Mouse (Mus musculus) lung, embryonic 14.5 days (tissue): ENCODE data around the gene Cpn2. TPM values are rescaled to one million over a fixed set of nuclear protein-coding genes. Genes with fewer than 3 reads are reported as not detected.

ENCODE experiments used
- ATAC-seq: fragments of 200-750 bp; cut with Nextera tagmentation; 2 replicates; pipeline ENCODE4 v1.8.0; 2017; ENCODE audit warnings: mild to moderate bottlenecking, moderate TSS enrichment, moderate library complexity; ENCODE audit not compliant: insufficient read depth
- DNase-seq: peaks from one replicate; pipeline ENCODE4 v3.0.0-alpha.2; 2015
- H3K27ac ChIP-seq: fragments of 300-500 bp; sonication (generic); 2 replicates; pipeline ENCODE4 v1.5.1; 2014; ENCODE audit warnings: low read depth, mild to moderate bottlenecking, moderate library complexity
- H3K27me3 ChIP-seq: fragments of 300-500 bp; sonication (generic); 2 replicates; pipeline ENCODE4 v1.6.1; 2014; ENCODE audit warnings: low read length, control low read depth; ENCODE audit not compliant: insufficient read depth
- H3K36me3 ChIP-seq: fragments of 300-500 bp; sonication (generic); 2 replicates; pipeline ENCODE4 v1.6.1; 2014; ENCODE audit warnings: control low read depth; ENCODE audit not compliant: insufficient read depth
- H3K4me1 ChIP-seq: fragments of 300-500 bp; sonication (generic); 2 replicates; pipeline ENCODE4 v1.6.1; 2014; ENCODE audit warnings: antibody characterized with exemption, control low read depth; ENCODE audit not compliant: insufficient read depth
- H3K4me2 ChIP-seq: fragments of 300-500 bp; sonication (generic); 2 replicates; pipeline ENCODE4 v1.6.1; 2014; ENCODE audit warnings: mild to moderate bottlenecking
- H3K4me3 ChIP-seq: fragments of 300-500 bp; sonication (generic); 2 replicates; pipeline ENCODE4 v1.5.1; 2014; ENCODE audit warnings: low read depth, low read length
- H3K9ac ChIP-seq: fragments of 300-500 bp; sonication (generic); 2 replicates; pipeline ENCODE4 v1.6.1; 2014
- H3K9me3 ChIP-seq: fragments of 300-500 bp; sonication (generic); 2 replicates; pipeline ENCODE4 v1.6.1; 2016; ENCODE audit warnings: low read depth, low read length, control low read depth
- CTCF ChIP-seq: IDR thresholded peaks from 2 replicates; pipeline ENCODE4 v1.5.1; 2016; ENCODE audit warnings: antibody characterized with exemption, low read depth
- WGBS: fragments of 180-500 bp; shearing (Covaris S2); extraction: QIAGEN DNeasy Blood & Tissue Kit; methylation state at CpG from one replicate; pipeline ENCODE4 v1.1.7; 2014; 5-methylcytosine and 5-hydroxymethylcytosine counted together
- polyA plus RNA-seq: library from polyadenylated mRNA; unstranded; fragments of >200 nt; fragmentation: Nextera tagmentation; extraction: Ambion mirVana; gene quantifications from 2 replicates; pipeline ENCODE4 v1.2.1, GENCODE M21; 2014

Cpn2 gene
- polyA plus RNA-seq, 1 experiment from 2014 or later, result not detected

GRCm38 (mm10) chr16:30241623-30242022 lies 25.7 kb downstream of the Cpn2 start:
- Histone ChIP-seq H3K9ac (no peak overlapping the region), H3K9me3 (no peaks in the 10 kb centered on the region), H3K4me3 (no peak overlapping the region), H3K27ac (no peak overlapping the region), H3K4me2 (no peak overlapping the region), H3K27me3 (no peaks in the 10 kb centered on the region), H3K4me1 (no peaks in the 10 kb centered on the region; the same call in 1 of the 2 replicates), H3K36me3 (no peaks in the 10 kb centered on the region)
- 8% methylated on average over 2 of the region's 2 CpGs for WGBS
- ATAC-seq (no peak), DNase-seq (no peak)
- no peak for TF ChIP-seq CTCF

GRCm38 (mm10) chr16:30238791-30239190 lies 28.5 kb downstream of the Cpn2 start:
- Histone ChIP-seq H3K9me3 (no peaks in the 10 kb centered on the region), H3K36me3 (no peaks in the 10 kb centered on the region), H3K4me2 (no peak overlapping the region), H3K27ac (no peak overlapping the region), H3K4me1 (peaks cover 15% of the 10 kb centered on the region), H3K9ac (no peak overlapping the region), H3K4me3 (no peak overlapping the region), H3K27me3 (no peaks in the 10 kb centered on the region)
- DNase-seq (no peak), ATAC-seq (no peak)
- 47% methylated on average over 6 of the region's 6 CpGs for WGBS
- TF ChIP-seq CTCF, result no peak

GRCm38 (mm10) chr16:30236091-30236699 lies 31.1 kb downstream of the Cpn2 start:
- H3K27ac ChIP-seq, result peak overlapping the region; percentile 69; the same call in 1 of the 2 replicates
- peak overlapping the region; percentile 36 for H3K4me3 ChIP-seq
- H3K9ac ChIP-seq, result peak overlapping the region; percentile 48
- peak overlapping the region; percentile 74 for H3K4me2 ChIP-seq
- under 1% methylated on average over 33 of the region's 33 CpGs for WGBS
- no peaks in the 10 kb centered on the region for H3K9me3 ChIP-seq
- DNase-seq, result peak; percentile 94
- H3K27me3 ChIP-seq, result no peaks in the 10 kb centered on the region
- peak; percentile 89 for TF ChIP-seq CTCF
- no peaks in the 10 kb centered on the region for H3K36me3 ChIP-seq
- peak; percentile 70 for ATAC-seq
- peaks cover 22% of the 10 kb centered on the region for H3K4me1 ChIP-seq

- ATAC-seq, result peak; percentile 13; the same call in 1 of the 2 replicates
- Histone ChIP-seq H3K27ac (peak overlapping the region; percentile 69; the same call in 1 of the 2 replicates), H3K27me3 (no peaks in the 10 kb centered on the region), H3K4me3 (peak overlapping the region; percentile 36; the same call in 1 of the 2 replicates), H3K4me1 (peaks cover 22% of the 10 kb centered on the region), H3K36me3 (no peaks in the 10 kb centered on the region), H3K9me3 (no peaks in the 10 kb centered on the region), H3K9ac (peak overlapping the region; percentile 48; the same call in 1 of the 2 replicates), H3K4me2 (peak overlapping the region; percentile 74)
- WGBS, result 23% methylated on average over 2 of the region's 2 CpGs
- DNase-seq, result peak; percentile 57
- no peak for TF ChIP-seq CTCF
Measured at GRCm38 (mm10) chr16:30235577-30235976, 31.7 kb downstream of the Cpn2 start.

GRCm38 (mm10) chr16:30234636-30235546 lies 32.4 kb downstream of the Cpn2 start:
- Histone ChIP-seq H3K9ac (no peak overlapping the region), H3K27me3 (no peaks in the 10 kb centered on the region), H3K4me1 (peaks cover 22% of the 10 kb centered on the region), H3K9me3 (no peaks in the 10 kb centered on the region), H3K4me3 (no peak overlapping the region), H3K36me3 (no peaks in the 10 kb centered on the region), H3K4me2 (no peak overlapping the region), H3K27ac (peak overlapping the region; percentile 10; the same call in 1 of the 2 replicates)
- ATAC-seq (peak; percentile 15; the same call in 1 of the 2 replicates), DNase-seq (peak; percentile 52)
- TF ChIP-seq CTCF, result no peak
- 50% methylated on average over 12 of the region's 12 CpGs for WGBS

- TF ChIP-seq CTCF, result no peak
- WGBS, result 48% methylated on average over 8 of the region's 8 CpGs
- H3K36me3 ChIP-seq, result no peaks in the 10 kb centered on the region
- peaks cover 22% of the 10 kb centered on the region for H3K4me1 ChIP-seq
- H3K9me3 ChIP-seq, result no peaks in the 10 kb centered on the region
- no peak overlapping the region for H3K9ac ChIP-seq
- no peak overlapping the region for H3K27ac ChIP-seq
- DNase-seq, result no peak
- H3K27me3 ChIP-seq, result no peaks in the 10 kb centered on the region
- ATAC-seq, result no peak
- no peak overlapping the region for H3K4me2 ChIP-seq
- H3K4me3 ChIP-seq, result no peak overlapping the region
Measured at GRCm38 (mm10) chr16:30234077-30234476, 33.2 kb downstream of the Cpn2 start.
